Comparison of ENCODE assay signal across 8 mouse cellular contexts in the genomic region with DNA sequence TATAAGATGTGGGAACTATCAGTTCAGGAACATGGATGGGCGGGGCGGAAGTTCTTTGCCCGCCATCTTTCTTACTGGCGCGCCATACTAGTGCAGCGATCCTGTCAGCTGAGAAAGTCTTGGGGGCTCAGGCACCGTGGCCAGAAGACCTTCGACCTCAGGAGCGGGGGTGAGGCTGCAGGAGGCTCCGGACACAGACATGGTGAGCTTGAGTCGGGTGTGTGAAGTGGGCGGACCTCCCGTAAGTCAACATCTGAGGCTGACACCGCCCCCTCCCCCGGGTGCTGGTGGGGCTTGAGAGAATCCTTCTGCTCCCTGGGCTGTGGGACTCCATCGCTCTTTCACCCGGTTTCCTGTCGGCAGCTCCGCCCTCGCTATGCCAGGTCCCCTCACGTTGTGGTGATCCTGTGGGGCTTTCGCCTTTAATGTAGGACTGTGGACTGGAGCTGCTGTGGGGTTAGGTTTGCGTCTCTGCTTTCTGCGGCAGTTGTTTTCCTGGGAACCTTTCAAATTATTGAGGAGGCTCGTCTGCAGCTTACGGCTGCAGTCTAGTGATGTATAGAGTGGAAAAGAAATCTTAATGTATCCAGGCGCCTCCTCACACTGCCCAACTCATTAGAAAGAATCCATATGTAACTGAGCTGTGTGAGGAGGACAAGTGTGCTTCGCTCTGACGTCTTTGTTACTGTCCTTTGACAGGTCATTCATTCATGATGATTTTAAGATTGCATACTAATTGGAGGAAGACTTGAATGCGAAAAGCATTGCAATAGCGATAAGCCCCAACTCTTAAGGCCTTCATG. TPM values are rescaled to one million over a fixed set of nuclear protein-coding genes. Genes with fewer than 3 reads are reported as not detected.
A peak's percentile ranks its signal among the peaks of the same experiment; 100 is the strongest.
DNase-seq lines count a peak whose midpoint lies in the region; ATAC-seq and TF ChIP-seq lines count a peak whose summit lies in the region.

No protein-coding gene starts in this region.

- no peaks in the 10 kb centered on the region for H3K9me3 ChIP-seq in hindbrain, embryonic 16.5 days (ENCODE audit: control insufficient read depth, low read length)

- whole genome bisulfite sequencing in hindbrain, embryonic 16.5 days, result 2% methylated on average over 31 of the region's 31 CpGs

- H3K4me2 ChIP-seq in hindbrain, embryonic 16.5 days (ENCODE audit: low read length), result peak overlapping the region; percentile 85

- H3K36me3 ChIP-seq in hindbrain, embryonic 16.5 days (ENCODE audit: control insufficient read depth, insufficient read depth, low read length), result no peaks in the 10 kb centered on the region

- TF ChIP-seq CTCF in gastrocnemius, adult 2 months (IDR thresholded peaks at IDR 0.05), result no peak

- intact Hi-C loops in gastrocnemius, adult 2 months (cut with DNase I), result loop anchor here (5.0 kb wide), 1 partner anchor 265 kb away; a partner anchor contains a TSS

- peak overlapping the region; percentile 93 for H3K27ac ChIP-seq in gastrocnemius, adult 2 months
- peak overlapping the region; percentile 95 for H3K27ac ChIP-seq in hindbrain, embryonic 16.5 days (ENCODE audit: low read depth, low read length)

- no peaks in the 10 kb centered on the region for H3K27me3 ChIP-seq in hindbrain, embryonic 16.5 days (replicated peaks; ENCODE audit: control insufficient read depth, insufficient read depth, low read length)

- peak; percentile 33 for ATAC-seq in activated CD4-positive, CD25-positive, alpha-beta regulatory T cell, adult 4 months
- ATAC-seq in common myeloid progenitor, adult 5-6 weeks (replicated peaks; ENCODE audit: low read depth, poor library complexity, severe bottlenecking), result peak; percentile 68
- peak; percentile 78 for ATAC-seq in hindbrain, embryonic 16.5 days

- H3K4me1 ChIP-seq in hindbrain, embryonic 16.5 days (ENCODE audit: control insufficient read depth, insufficient read depth, low read depth, low read length), result peaks cover 17% of the 10 kb centered on the region

- peak; percentile 86 for DNase-seq in gastrocnemius, adult 2 months
- DNase-seq in left cerebral cortex, adult 11 months (ENCODE audit: low spot score), result peak; percentile 81
- peak; percentile 91 for DNase-seq in lung, postnatal 36 days
- DNase-seq in retina, postnatal 1 day, result peak; percentile 91
- peak; percentile 80 for DNase-seq in thymus, postnatal 4 days

- H3K9ac ChIP-seq in hindbrain, embryonic 16.5 days (ENCODE audit: low read depth, low read length), result peak overlapping the region; percentile 87

- peak overlapping the region; percentile 83 for H3K4me3 ChIP-seq in gastrocnemius, adult 2 months
- H3K4me3 ChIP-seq in hindbrain, embryonic 16.5 days (ENCODE audit: low read length), result peak overlapping the region; percentile 75

RNA-seq across cellular contexts. Expression of a gene that starts 3.5 kb away (rescaled TPM):
- polyA plus RNA-seq in activated CD4-positive, CD25-positive, alpha-beta regulatory T cell, adult 4 months (2017; shearing (Covaris generic)), result 1 to 10 TPM; 5.8 to 6.1 TPM
- total RNA-seq in common myeloid progenitor, adult 5-6 weeks (2017), result 7.5 and 9.3 TPM in 2 replicates
- total RNA-seq in gastrocnemius, adult 2 months (2021), result 1 to 10 TPM; 3.5 to 5.0 TPM
- polyA plus RNA-seq in hindbrain, embryonic 16.5 days (2015; fragmentation: Nextera tagmentation; extraction: Ambion mirVana), result 19.7 and 20.1 TPM in 2 replicates

RNA-seq across cellular contexts. Expression of a gene that starts 24.7 kb away (rescaled TPM):
- not detected for polyA plus RNA-seq in activated CD4-positive, CD25-positive, alpha-beta regulatory T cell, adult 4 months (2017; shearing (Covaris generic))
- total RNA-seq in common myeloid progenitor, adult 5-6 weeks (2017), result not detected in 2 replicates
- not detected for total RNA-seq in gastrocnemius, adult 2 months (2021)
- polyA plus RNA-seq in hindbrain, embryonic 16.5 days (2015; fragmentation: Nextera tagmentation; extraction: Ambion mirVana), result not detected in 2 replicates

RNA-seq across cellular contexts. Expression of a gene that starts 46.9 kb away (rescaled TPM):
- not detected for polyA plus RNA-seq in activated CD4-positive, CD25-positive, alpha-beta regulatory T cell, adult 4 months (2017; shearing (Covaris generic))
- not detected in 2 replicates for total RNA-seq in common myeloid progenitor, adult 5-6 weeks (2017)
- total RNA-seq in gastrocnemius, adult 2 months (2021), result under 1 TPM; 0.28 to 0.59 TPM
- 0.42 and 0.43 TPM in 2 replicates for polyA plus RNA-seq in hindbrain, embryonic 16.5 days (2015; fragmentation: Nextera tagmentation; extraction: Ambion mirVana)

RNA-seq across cellular contexts. Expression of a gene that starts 59.4 kb away (rescaled TPM):
- polyA plus RNA-seq in activated CD4-positive, CD25-positive, alpha-beta regulatory T cell, adult 4 months (2017; shearing (Covaris generic)), result 1 to 10 TPM; 7.9 to 8.9 TPM
- total RNA-seq in common myeloid progenitor, adult 5-6 weeks (2017), result 9.9 and 16.0 TPM in 2 replicates
- 1 to 10 TPM; 2.6 to 3.2 TPM for total RNA-seq in gastrocnemius, adult 2 months (2021)
- 24.8 and 26.6 TPM in 2 replicates for polyA plus RNA-seq in hindbrain, embryonic 16.5 days (2015; fragmentation: Nextera tagmentation; extraction: Ambion mirVana)

Comparison
In these comparisons a context has a peak if more than half of its experiments do, and no peak if none do; other contexts are left out.
1. Peak in every context shown above with its lines: DNase-seq, ATAC-seq, H3K4me3 ChIP-seq and H3K27ac ChIP-seq.